Mouse (Mus musculus) MEL (cell line): Measurements from ENCODE around the gene Apod. TPM values are rescaled to one million over a fixed set of nuclear protein-coding genes. Genes with fewer than 3 reads are reported as not detected.

Experiments
- DNase-seq: peaks from one replicate; pipeline ENCODE4 v3.0.0; 2011; ENCODE audit warnings: low read depth, low spot score
- H3K27ac ChIP-seq: 2 replicates; pipeline ENCODE4 v1.5.1; 2012; ENCODE audit warnings: low read depth, mild to moderate bottlenecking, control low read depth, low read length, moderate library complexity; ENCODE audit not compliant: control insufficient read depth
- H3K27me3 ChIP-seq, 2 experiments: fragments of 150-350 bp in 1 of 2; sonication (generic) in 1 of 2; 2 replicates each; pipeline ENCODE4 v1.6.1; 2012; ENCODE audit warnings: low read length in 2 of 2, mild to moderate bottlenecking in 2 of 2, improper control_type of control experiment in 1 of 2, moderate library complexity in 1 of 2; ENCODE audit not compliant: insufficient read depth in 2 of 2, control insufficient read depth in 1 of 2
- H3K36me3 ChIP-seq, 2 experiments: 2 replicates each; pipeline ENCODE4 v1.6.1; 2012 to 2014; ENCODE audit warnings: low read length in 2 of 2, improper control_type of control experiment in 1 of 2, inconsistent platforms in 1 of 2, mild to moderate bottlenecking in 1 of 2; ENCODE audit not compliant: insufficient read depth in 2 of 2, control insufficient read depth in 1 of 2
- H3K4me1 ChIP-seq, 2 experiments: fragments of 150-350 bp in 1 of 2; sonication (generic) in 1 of 2; 2 replicates each; pipeline ENCODE4 v1.6.1; 2012; ENCODE audit warnings: low read length in 2 of 2, improper control_type of control experiment in 1 of 2, mild to moderate bottlenecking in 1 of 2; ENCODE audit not compliant: insufficient read depth in 2 of 2, control insufficient read depth in 1 of 2
- H3K4me3 ChIP-seq, 2 experiments: fragments of 150-350 bp in 1 of 2; sonication (generic) in 1 of 2; 2 replicates each; pipeline ENCODE4 v1.5.1; 2012; ENCODE audit warnings: low read depth in 2 of 2, low read length in 2 of 2, mild to moderate bottlenecking in 2 of 2, moderate library complexity in 2 of 2, control low read depth in 1 of 2, improper control_type of control experiment in 1 of 2; ENCODE audit not compliant: control insufficient read depth in 1 of 2, insufficient read depth in 1 of 2
- H3K79me2 ChIP-seq: 2 replicates; pipeline ENCODE4 v1.6.1; 2012; ENCODE audit warnings: mild to moderate bottlenecking, low read length, moderate library complexity; ENCODE audit not compliant: control insufficient read depth, poor library complexity, insufficient read depth
- H3K9ac ChIP-seq: 2 replicates; pipeline ENCODE4 v1.6.1; 2012; ENCODE audit warnings: low read depth, mild to moderate bottlenecking, control low read depth, low read length, moderate library complexity; ENCODE audit not compliant: control insufficient read depth, poor library complexity, severe bottlenecking
- H3K9me3 ChIP-seq: fragments of 150-350 bp; sonication (generic); replicated peaks from 2 replicates; pipeline ENCODE4 v1.6.1; 2012; ENCODE audit warnings: mild to moderate bottlenecking, low read length, improper control_type of control experiment, moderate library complexity; ENCODE audit not compliant: insufficient read depth
- BHLHE40 ChIP-seq: IDR thresholded peaks from 2 replicates; pipeline ENCODE4 v1.6.1; 2012; ENCODE audit warnings: low read depth, mild to moderate bottlenecking, inconsistent platforms, low read length, improper control_type of control experiment, borderline replicate concordance
- CHD1 ChIP-seq: IDR thresholded peaks from 2 replicates; pipeline ENCODE4 v1.6.1; 2012; ENCODE audit warnings: low read depth, mild to moderate bottlenecking, inconsistent platforms, low read length, improper control_type of control experiment
- CHD2 ChIP-seq: IDR thresholded peaks from 2 replicates; pipeline ENCODE4 v1.6.1; 2011; ENCODE audit warnings: low read length, improper control_type of control experiment
- E2F4 ChIP-seq: IDR thresholded peaks from 2 replicates; pipeline ENCODE4 v1.6.1; 2011; ENCODE audit warnings: low read depth, low read length, improper control_type of control experiment, borderline replicate concordance
- ELF1 ChIP-seq: IDR thresholded peaks from 2 replicates; pipeline ENCODE4 v1.6.1; 2014; ENCODE audit warnings: low read depth, mild to moderate bottlenecking, inconsistent platforms, low read length, improper control_type of control experiment, moderate library complexity
- EP300 ChIP-seq, 2 experiments: IDR thresholded peaks; 2 replicates each; pipeline ENCODE4 v1.6.1; 2011; ENCODE audit warnings: improper control_type of control experiment in 2 of 2, low read length in 2 of 2, low read depth in 1 of 2, mild to moderate bottlenecking in 1 of 2
- GABPA ChIP-seq: IDR thresholded peaks from 2 replicates; pipeline ENCODE4 v1.6.1; 2012; ENCODE audit warnings: low read depth, mild to moderate bottlenecking, inconsistent platforms, low read length, improper control_type of control experiment, moderate library complexity
- JUND ChIP-seq: IDR thresholded peaks from 2 replicates; pipeline ENCODE4 v1.6.1; 2011; ENCODE audit warnings: low read depth, mild to moderate bottlenecking, improper control_type of control experiment, low read length
- KAT2A ChIP-seq: conservative IDR thresholded peaks from 2 replicates; pipeline ENCODE4 v1.6.1; 2012; ENCODE audit warnings: low read depth, low read length, improper control_type of control experiment, inconsistent platforms
- MXI1 ChIP-seq: IDR thresholded peaks from 2 replicates; pipeline ENCODE4 v1.6.1; 2011; ENCODE audit warnings: mild to moderate bottlenecking, low read depth, low read length, improper control_type of control experiment
- MYB ChIP-seq: IDR thresholded peaks from 2 replicates; pipeline ENCODE4 v1.6.1; 2011; ENCODE audit warnings: mild to moderate bottlenecking, low read depth, low read length, improper control_type of control experiment
- NELFE ChIP-seq: IDR thresholded peaks from 2 replicates; pipeline ENCODE4 v1.6.1; 2011; ENCODE audit warnings: low read depth, low read length, improper control_type of control experiment
- NRF1 ChIP-seq: IDR thresholded peaks from 2 replicates; pipeline ENCODE4 v1.6.1; 2014; ENCODE audit warnings: low read depth, mild to moderate bottlenecking, inconsistent platforms, low read length, improper control_type of control experiment, moderate library complexity; ENCODE audit not compliant: poor library complexity, insufficient read depth, severe bottlenecking
- POLR2A ChIP-seq, 2 experiments: IDR thresholded peaks; 2 replicates each; pipeline ENCODE4 v1.6.1; 2011 to 2012; ENCODE audit warnings: low read length in 2 of 2, mild to moderate bottlenecking in 2 of 2, control low read depth in 1 of 2, improper control_type of control experiment in 1 of 2, low read depth in 1 of 2, moderate library complexity in 1 of 2; ENCODE audit not compliant: control insufficient read depth in 1 of 2, insufficient read depth in 1 of 2, poor library complexity in 1 of 2
- POLR2AphosphoS2 ChIP-seq: IDR thresholded peaks from 2 replicates; pipeline ENCODE4 v1.6.1; 2011; ENCODE audit warnings: low read length, improper control_type of control experiment
- POLR2AphosphoS5 ChIP-seq: IDR thresholded peaks from 2 replicates; pipeline ENCODE4 v1.6.1; 2012; ENCODE audit warnings: low read depth, borderline replicate concordance, mild to moderate bottlenecking, inconsistent platforms, low read length, moderate library complexity, mixed read lengths
- RAD21 ChIP-seq: IDR thresholded peaks from 2 replicates; pipeline ENCODE4 v1.6.1; 2011; ENCODE audit warnings: mild to moderate bottlenecking, low read depth, low read length, improper control_type of control experiment
- TAL1 ChIP-seq: IDR thresholded peaks from 2 replicates; pipeline ENCODE4 v1.6.1; 2012; ENCODE audit warnings: mild to moderate bottlenecking, inconsistent platforms, low read length, moderate library complexity, mixed read lengths
- TBP ChIP-seq: IDR thresholded peaks from 2 replicates; pipeline ENCODE4 v1.8.0; 2011; ENCODE audit warnings: low read depth, low read length, improper control_type of control experiment
- ZMIZ1 ChIP-seq: IDR thresholded peaks from 2 replicates; pipeline ENCODE4 v1.6.1; 2012; ENCODE audit warnings: low read depth, mild to moderate bottlenecking, inconsistent platforms, low read length, improper control_type of control experiment, moderate library complexity
- polyA plus RNA-seq, 2 experiments: library from polyadenylated mRNA; stranded (reverse) in 1 of 2; unstranded in 1 of 2; fragments of >175 nt in 1 of 2; fragments of >200 nt in 1 of 2; gene quantifications; 2 replicates each; pipeline versions ENCODE4 v1.2.1 to v1.2.4; 2012; ENCODE audit warnings: low replicate concordance in 2 of 2, low read depth in 1 of 2; ENCODE audit not compliant: insufficient read length in 2 of 2, insufficient read depth in 1 of 2, missing spikeins in 1 of 2
- total RNA-seq: library from RNA; depleted of rRNA; stranded (reverse); fragments of 300-350 nt; gene quantifications from 2 replicates; pipeline ENCODE4 v1.2.3, GENCODE M21; 2012

Gene Apod
- total and polyA plus RNA-seq, 3 experiments: not detected

DNA sequence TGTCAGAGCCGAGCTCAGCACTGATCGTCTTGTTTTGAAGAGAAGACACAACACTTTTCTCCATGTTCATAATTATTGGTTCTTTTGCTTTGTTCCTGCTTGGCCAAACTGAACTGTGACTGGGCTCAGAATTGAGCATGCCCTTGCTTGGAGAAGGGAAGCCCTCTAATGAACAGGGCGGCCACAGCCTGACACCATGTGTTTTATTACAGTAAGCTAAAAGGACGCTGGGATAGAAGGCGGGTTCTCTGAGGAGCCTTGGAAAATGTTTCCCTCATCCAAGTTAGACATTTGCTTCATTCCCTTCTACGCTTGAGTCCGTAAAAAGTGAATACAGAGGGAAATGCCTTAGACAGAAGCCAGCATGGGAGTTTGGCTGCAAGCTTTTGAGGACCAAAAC lies 37.6 kb downstream of the Apod start:
- no peak for DNase-seq
- Histone ChIP-seq H3K9me3 (no peaks in the 10 kb centered on the region), H3K4me3 (no peak overlapping the region), H3K27me3 (peaks cover 0 to 3% of the 10 kb centered on the region in 2 experiments; a peak in 3 of 4 replicates), H3K4me1 (peaks cover 5 to 10% of the 10 kb centered on the region in 2 experiments), H3K36me3 (peaks cover 0 to 20% of the 10 kb centered on the region in 2 experiments; a peak in 2 of 4 replicates), H3K9ac (no peak overlapping the region), H3K79me2 (peaks cover 24% of the 10 kb centered on the region), H3K27ac (no peak overlapping the region)
- TF ChIP-seq RAD21 (no peak), E2F4 (no peak), CHD1 (no peak), MXI1 (no peak), TAL1 (no peak), JUND (no peak), MYB (no peak), POLR2AphosphoS2 (no peak), TBP (no peak), KAT2A (no peak), EP300 (IDR thresholded peaks at IDR 0.05; ENCODE audit: low read depth in 1 of 2, low read length in 2 of 2) (no peak), GABPA (no peak), NELFE (no peak), ZMIZ1 (no peak), NRF1 (no peak), POLR2AphosphoS5 (no peak)

DNA sequence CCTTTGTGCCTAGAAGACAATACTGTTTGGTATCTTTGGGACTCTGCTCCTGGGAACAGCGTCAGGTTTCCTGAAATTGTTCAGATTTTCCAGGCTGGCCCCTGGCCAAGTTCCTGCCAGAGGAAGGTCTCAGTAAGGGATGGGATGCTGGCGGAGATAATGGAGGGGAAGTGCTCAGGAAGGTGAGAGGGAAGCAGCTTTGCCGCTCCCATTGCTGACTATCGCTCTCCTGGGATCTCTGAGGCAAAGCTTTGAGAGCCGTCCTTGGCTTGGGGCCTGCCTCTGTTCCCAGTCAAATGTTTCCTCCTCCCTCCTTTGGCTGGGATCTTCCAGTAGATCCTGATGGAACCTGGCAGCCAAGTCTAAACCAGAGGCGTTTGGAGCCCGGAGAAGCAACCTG lies 38.1 kb downstream of the Apod start:
- H3K79me2 ChIP-seq: peaks cover 27% of the 10 kb centered on the region
- no peaks in the 10 kb centered on the region for H3K9me3 ChIP-seq
- peaks cover 0 to 20% of the 10 kb centered on the region in 2 experiments; a peak in 2 of 4 replicates for H3K36me3 ChIP-seq
- no peak overlapping the region for H3K4me3 ChIP-seq
- H3K4me1 ChIP-seq: peaks cover 5 to 10% of the 10 kb centered on the region in 2 experiments
- DNase-seq: no peak
- H3K27me3 ChIP-seq: peaks cover 0 to 3% of the 10 kb centered on the region in 2 experiments; a peak in 3 of 4 replicates
- no peak overlapping the region for H3K27ac ChIP-seq
- TF ChIP-seq ELF1: no peak
- no peak for TF ChIP-seq NRF1
- no peak for TF ChIP-seq CHD2
- TF ChIP-seq CHD1: no peak
- TF ChIP-seq JUND: no peak
- TF ChIP-seq BHLHE40: no peak
- no peak for TF ChIP-seq POLR2A (IDR thresholded peaks at IDR 0.05; ENCODE audit: control insufficient read depth in 1 of 2, insufficient read depth in 1 of 2, low read depth in 1 of 2, low read length in 2 of 2, poor library complexity in 1 of 2)
- no peak overlapping the region for H3K9ac ChIP-seq
